Mouse (Mus musculus): Measurements from ENCODE around the gene Gm9821. TPM values are rescaled to one million over a fixed set of nuclear protein-coding genes. Genes with fewer than 3 reads are reported as not detected.

The Gm9821 gene
- total and polyA plus RNA-seq, 2 experiments from 2014 or later: 0.11 to 0.14 TPM

DNA sequence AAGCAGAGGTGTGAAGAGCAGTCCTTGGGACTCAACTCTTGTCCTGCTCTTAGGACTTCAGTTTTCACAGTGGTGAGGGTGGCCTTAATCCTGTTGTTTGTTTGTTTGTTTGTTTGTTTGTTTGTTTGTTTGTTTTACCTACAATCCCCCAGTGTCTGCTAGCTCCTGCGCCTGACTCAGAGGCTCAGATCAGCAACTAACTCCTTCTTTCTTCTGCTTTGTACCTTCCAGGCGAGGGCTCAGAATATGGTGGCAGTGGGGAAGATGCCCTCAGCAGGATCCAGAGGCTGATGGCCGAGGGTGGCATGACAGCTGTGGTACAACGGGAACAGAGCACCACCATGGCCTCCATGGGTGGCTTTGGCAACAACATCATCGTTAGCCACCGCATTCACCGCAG is 28.4 kb upstream of the Gm9821 start:
- Histone ChIP-seq H3K4me1 (ENCODE audit: insufficient read depth, low read length) (no peaks in the 10 kb centered on the region), H3K9ac (replicated peaks; ENCODE audit: low read length, poor library complexity, severe bottlenecking) (no peak overlapping the region), H3K36me3 (ENCODE audit: insufficient read depth, low read length) (peaks cover 45% of the 10 kb centered on the region), H3K27ac (ENCODE audit: low read depth, low read length) (no peak overlapping the region), H3K4me2 (ENCODE audit: low read depth, low read length, poor library complexity, severe bottlenecking) (no peak overlapping the region), H3K27me3 (ENCODE audit: insufficient read depth, low read length) (peaks cover 4% of the 10 kb centered on the region; the same call in 1 of the 2 replicates), H3K4me3 (ENCODE audit: low read depth, low read length) (no peak overlapping the region), H3K9me3 (ENCODE audit: low read length) (no peaks in the 10 kb centered on the region)
- no peak for ATAC-seq (ENCODE audit: low FRiP score)
- no peak for DNase-seq (ENCODE audit: low spot score)
- TF ChIP-seq CTCF (IDR thresholded peaks at IDR 0.05): no peak
- 91% methylated on average over 7 of the region's 7 CpGs for WGBS

GRCm38 (mm10) chr2:91920130-91920529 is 25.4 kb upstream of the Gm9821 start:
- Histone ChIP-seq H3K4me1 (ENCODE audit: insufficient read depth, low read length) (0 out of 2 replicates have a peak, but pooled peaks cover 5% of the 10 kb centered on the region), H3K9ac (replicated peaks; ENCODE audit: low read length, poor library complexity, severe bottlenecking) (no peak overlapping the region), H3K27me3 (ENCODE audit: insufficient read depth, low read length) (peaks cover 25% of the 10 kb centered on the region), H3K27ac (ENCODE audit: low read depth, low read length) (no peak overlapping the region), H3K4me2 (ENCODE audit: low read depth, low read length, poor library complexity, severe bottlenecking) (no peak overlapping the region), H3K36me3 (ENCODE audit: insufficient read depth, low read length) (peaks cover 26% of the 10 kb centered on the region), H3K9me3 (ENCODE audit: low read length) (no peaks in the 10 kb centered on the region), H3K4me3 (ENCODE audit: low read depth, low read length) (no peak overlapping the region)
- WGBS: 85% methylated on average over 4 of the region's 4 CpGs
- DNase-seq (ENCODE audit: low spot score) (no peak), ATAC-seq (ENCODE audit: low FRiP score) (no peak)
- 0 out of 2 replicates have a peak, but pooled peaks have one; percentile 7 for TF ChIP-seq CTCF (IDR thresholded peaks at IDR 0.05)

- Histone ChIP-seq H3K36me3 (ENCODE audit: insufficient read depth, low read length) (peaks cover 26% of the 10 kb centered on the region), H3K27me3 (ENCODE audit: insufficient read depth, low read length) (peaks cover 28% of the 10 kb centered on the region), H3K9ac (replicated peaks; ENCODE audit: low read length, poor library complexity, severe bottlenecking) (peak overlapping the region; percentile 50; the same call in 1 of the 2 replicates), H3K4me1 (ENCODE audit: insufficient read depth, low read length) (0 out of 2 replicates have a peak, but pooled peaks cover 5% of the 10 kb centered on the region), H3K27ac (ENCODE audit: low read depth, low read length) (no peak overlapping the region), H3K9me3 (ENCODE audit: low read length) (no peaks in the 10 kb centered on the region), H3K4me2 (ENCODE audit: low read depth, low read length, poor library complexity, severe bottlenecking) (peak overlapping the region; percentile 82), H3K4me3 (ENCODE audit: low read depth, low read length) (peak overlapping the region; percentile 55)
- DNase-seq (ENCODE audit: low spot score) (no peak), ATAC-seq (ENCODE audit: low FRiP score) (no peak)
- no peak for TF ChIP-seq CTCF (IDR thresholded peaks at IDR 0.05)
- 5% methylated on average over 31 of the region's 31 CpGs for WGBS
These were observed 24.2 kb upstream of the Gm9821 start for GRCm38 (mm10) chr2:91921181-91921789.

DNA sequence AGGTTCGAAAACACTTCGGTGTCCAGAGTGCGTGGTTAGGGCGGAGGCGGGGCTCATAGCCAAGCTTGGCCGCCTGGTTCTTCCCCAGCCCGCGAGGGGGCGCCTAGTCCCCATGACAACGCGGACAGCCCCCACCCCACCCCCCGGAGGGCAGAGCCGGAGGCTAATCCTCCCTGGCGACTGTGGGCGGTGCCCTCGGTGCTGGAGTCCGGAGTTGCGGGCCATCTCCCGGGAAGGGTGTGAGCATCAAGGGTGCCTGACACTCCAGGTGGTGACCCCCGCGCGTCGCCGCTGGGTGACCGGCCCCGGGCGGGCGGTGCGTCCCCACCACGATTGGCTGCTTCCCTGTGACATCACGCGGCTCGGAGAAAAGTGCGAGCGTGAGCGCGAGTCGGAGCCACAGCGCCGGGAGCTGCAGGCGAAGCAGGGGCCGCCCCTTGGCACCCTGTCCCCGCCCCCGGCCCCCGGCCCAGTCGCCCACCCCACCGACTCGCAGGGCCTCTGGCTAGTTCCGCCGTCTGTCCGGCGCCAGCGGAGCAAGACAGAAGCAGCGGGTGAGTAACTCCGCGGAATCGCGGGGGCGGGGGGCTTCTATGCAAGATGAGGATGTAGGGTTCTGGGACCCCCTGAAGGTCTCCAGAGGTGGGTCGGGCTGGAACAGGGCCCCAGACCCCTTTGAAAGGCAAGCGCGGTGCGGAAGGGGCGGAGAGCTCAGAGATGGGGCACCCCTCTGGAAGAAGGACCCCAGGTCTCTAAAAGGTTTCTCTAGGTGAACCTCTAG is 23.5 kb upstream of the Gm9821 start:
- peak; percentile 59 for ATAC-seq (ENCODE audit: low FRiP score)
- Histone ChIP-seq H3K27me3 (ENCODE audit: insufficient read depth, low read length) (peaks cover 28% of the 10 kb centered on the region), H3K4me1 (ENCODE audit: insufficient read depth, low read length) (0 out of 2 replicates have a peak, but pooled peaks cover 5% of the 10 kb centered on the region), H3K36me3 (ENCODE audit: insufficient read depth, low read length) (peaks cover 19% of the 10 kb centered on the region), H3K4me2 (ENCODE audit: low read depth, low read length, poor library complexity, severe bottlenecking) (peak overlapping the region; percentile 82), H3K27ac (ENCODE audit: low read depth, low read length) (no peak overlapping the region), H3K9ac (replicated peaks; ENCODE audit: low read length, poor library complexity, severe bottlenecking) (peak overlapping the region; percentile 50), H3K4me3 (ENCODE audit: low read depth, low read length) (peak overlapping the region; percentile 55), H3K9me3 (ENCODE audit: low read length) (no peaks in the 10 kb centered on the region)
- under 1% methylated on average over 56 of the region's 64 CpGs for WGBS
- DNase-seq (ENCODE audit: low spot score): peak; percentile 71
- peak; percentile 69 for TF ChIP-seq CTCF (IDR thresholded peaks at IDR 0.05)

GRCm38 (mm10) chr2:91922586-91923414 is 22.7 kb upstream of the Gm9821 start:
- no peak for TF ChIP-seq CTCF (IDR thresholded peaks at IDR 0.05)
- ATAC-seq (ENCODE audit: low FRiP score): no peak
- Histone ChIP-seq H3K9me3 (ENCODE audit: low read length) (no peaks in the 10 kb centered on the region), H3K36me3 (ENCODE audit: insufficient read depth, low read length) (peaks cover 11% of the 10 kb centered on the region), H3K9ac (replicated peaks; ENCODE audit: low read length, poor library complexity, severe bottlenecking) (no peak overlapping the region), H3K4me3 (ENCODE audit: low read depth, low read length) (peak overlapping the region; percentile 55), H3K27me3 (ENCODE audit: insufficient read depth, low read length) (peaks cover 28% of the 10 kb centered on the region), H3K4me2 (ENCODE audit: low read depth, low read length, poor library complexity, severe bottlenecking) (peak overlapping the region; percentile 82), H3K27ac (ENCODE audit: low read depth, low read length) (no peak overlapping the region), H3K4me1 (ENCODE audit: insufficient read depth, low read length) (0 out of 2 replicates have a peak, but pooled peaks cover 5% of the 10 kb centered on the region)
- 3% methylated on average over 37 of the region's 37 CpGs for WGBS
- no peak for DNase-seq (ENCODE audit: low spot score)

Data from midbrain, postnatal 0 days (tissue).